Mouse (Mus musculus): ENCODE measurements around the gene A930018P22Rik. TPM values are rescaled to one million over a fixed set of nuclear protein-coding genes. Genes with fewer than 3 reads are reported as not detected.

A930018P22Rik gene
- 0.23 and 0.42 TPM in 2 replicates for polyA plus RNA-seq (2012)

- TF ChIP-seq GATA1 (IDR thresholded peaks at IDR 0.05; ENCODE audit: low read length), result no peak
These were observed at the start of gene A930018P22Rik for GRCm38 (mm10) chr2:104122505-104123378. Gene A930018P22Rik (plus strand): TSS chr2:104122769.

GRCm38 (mm10) chr2:104078285-104078684, 44.3 kb upstream of the A930018P22Rik start:
- peak; percentile 47 for TF ChIP-seq GATA1 (IDR thresholded peaks at IDR 0.05; ENCODE audit: low read length)

GRCm38 (mm10) chr2:104082474-104082873, 40.1 kb upstream of the A930018P22Rik start:
- no peak for TF ChIP-seq GATA1 (IDR thresholded peaks at IDR 0.05; ENCODE audit: low read length)

- no peak for TF ChIP-seq GATA1 (IDR thresholded peaks at IDR 0.05; ENCODE audit: low read length)
These were observed 29.3 kb upstream of the A930018P22Rik start for GRCm38 (mm10) chr2:104093305-104093704.

- TF ChIP-seq GATA1 (IDR thresholded peaks at IDR 0.05; ENCODE audit: low read length), result no peak
These were observed 26.8 kb upstream of the A930018P22Rik start, which contains the start of gene Cd59a for GRCm38 (mm10) chr2:104095741-104096213. Gene Cd59a (plus strand): TSS chr2:104095801.

- TF ChIP-seq GATA1 (IDR thresholded peaks at IDR 0.05; ENCODE audit: low read length), result no peak
These were observed 26.3 kb upstream of the A930018P22Rik start for GRCm38 (mm10) chr2:104096256-104096655.

- TF ChIP-seq GATA1 (IDR thresholded peaks at IDR 0.05; ENCODE audit: low read length), result no peak
These were observed 23.9 kb upstream of the A930018P22Rik start for GRCm38 (mm10) chr2:104098529-104099230.

GRCm38 (mm10) chr2:104099231-104099585, 23.4 kb upstream of the A930018P22Rik start:
- no peak for TF ChIP-seq GATA1 (IDR thresholded peaks at IDR 0.05; ENCODE audit: low read length)

GRCm38 (mm10) chr2:104099946-104100345, 22.6 kb upstream of the A930018P22Rik start:
- no peak for TF ChIP-seq GATA1 (IDR thresholded peaks at IDR 0.05; ENCODE audit: low read length)

GRCm38 (mm10) chr2:104104800-104105199, 17.8 kb upstream of the A930018P22Rik start:
- TF ChIP-seq GATA1 (IDR thresholded peaks at IDR 0.05; ENCODE audit: low read length), result no peak

GRCm38 (mm10) chr2:104109528-104109927, 13.0 kb upstream of the A930018P22Rik start:
- TF ChIP-seq GATA1 (IDR thresholded peaks at IDR 0.05; ENCODE audit: low read length), result no peak

GRCm38 (mm10) chr2:104110031-104110430, 12.5 kb upstream of the A930018P22Rik start:
- TF ChIP-seq GATA1 (IDR thresholded peaks at IDR 0.05; ENCODE audit: low read length), result no peak

GRCm38 (mm10) chr2:104114898-104115297, 7.7 kb upstream of the A930018P22Rik start:
- no peak for TF ChIP-seq GATA1 (IDR thresholded peaks at IDR 0.05; ENCODE audit: low read length)

GRCm38 (mm10) chr2:104119097-104119496, 3.5 kb upstream of the A930018P22Rik start:
- no peak for TF ChIP-seq GATA1 (IDR thresholded peaks at IDR 0.05; ENCODE audit: low read length)

GRCm38 (mm10) chr2:104120312-104120711, 2.3 kb upstream of the A930018P22Rik start:
- TF ChIP-seq GATA1 (IDR thresholded peaks at IDR 0.05; ENCODE audit: low read length), result no peak

Measured in G1E-ER4 (cell line).